Mouse (Mus musculus) granulocyte monocyte progenitor cell, adult 5-6 weeks (primary cell): ENCODE data around the gene Arhgap9. TPM values are rescaled to one million over a fixed set of nuclear protein-coding genes. Genes with fewer than 3 reads are reported as not detected.

Source experiments
- total RNA-seq, 2 experiments: library from RNA; stranded (forward) in 1 of 2; stranded (reverse) in 1 of 2; fragments of 200-712, 200-1000 nt in 1 of 2; fragments of >200 nt in 1 of 2; fragmentation: Nextera tagmentation in 1 of 2; gene quantifications; 2 replicates each; pipeline ENCODE4 v1.2.3; 2014 to 2017

Arhgap9 gene
- total RNA-seq, 2 experiments from 2014 or later = 51.8 to 53.1 TPM

Other genes with a start within 250 kb of the Arhgap9 start
- 26.3 and 27.2 TPM in 2 replicates for gene Agap2, start 246.7 kb upstream of the Arhgap9 start, total RNA-seq (2014; fragmentation: Nextera tagmentation)
- gene Agap2, start 246.7 kb upstream of the Arhgap9 start, total RNA-seq (2017) = 18.8 and 34.4 TPM in 2 replicates
- gene Os9, start 200.8 kb upstream of the Arhgap9 start, total RNA-seq (2014; fragmentation: Nextera tagmentation) = 73.3 and 80.0 TPM in 2 replicates
- 202 and 218 TPM in 2 replicates for gene Os9, start 200.8 kb upstream of the Arhgap9 start, total RNA-seq (2017)
- 288 and 308 TPM in 2 replicates for gene B4galnt1, start 156.7 kb upstream of the Arhgap9 start, total RNA-seq (2014; fragmentation: Nextera tagmentation)
- 141 and 161 TPM in 2 replicates for gene B4galnt1, start 156.7 kb upstream of the Arhgap9 start, total RNA-seq (2017)
- gene Slc26a10, start 141.3 kb upstream of the Arhgap9 start, total RNA-seq (2014; fragmentation: Nextera tagmentation) = 0.15 TPM in 1 of 2 replicates, not detected in the other
- gene Slc26a10, start 141.3 kb upstream of the Arhgap9 start, total RNA-seq (2017) = 0.26 and 0.88 TPM in 2 replicates
- 3.2 TPM in 1 of 2 replicates, not detected in the other for gene Arhgef25, start 131.9 kb upstream of the Arhgap9 start, total RNA-seq (2014; fragmentation: Nextera tagmentation)
- 0.15 and 0.95 TPM in 2 replicates for gene Arhgef25, start 131.9 kb upstream of the Arhgap9 start, total RNA-seq (2017)
- gene Dtx3, start 126.2 kb upstream of the Arhgap9 start, total RNA-seq (2014; fragmentation: Nextera tagmentation) = 51.9 and 54.4 TPM in 2 replicates
- gene Dtx3, start 126.2 kb upstream of the Arhgap9 start, total RNA-seq (2017) = 17.9 and 19.9 TPM in 2 replicates
- gene Pip4k2c, start 110.4 kb upstream of the Arhgap9 start, total RNA-seq (2014; fragmentation: Nextera tagmentation) = 12.1 and 13.6 TPM in 2 replicates
- 7.6 and 13.8 TPM in 2 replicates for gene Pip4k2c, start 110.4 kb upstream of the Arhgap9 start, total RNA-seq (2017)
- gene Kif5a, start 58.6 kb upstream of the Arhgap9 start, total RNA-seq (2014; fragmentation: Nextera tagmentation) = 1.4 TPM in 1 of 2 replicates, not detected in the other
- gene Kif5a, start 58.6 kb upstream of the Arhgap9 start, total RNA-seq (2017) = 0.30 and 0.31 TPM in 2 replicates
- 62.3 and 72.1 TPM in 2 replicates for gene Dctn2, start 55.6 kb upstream of the Arhgap9 start, total RNA-seq (2014; fragmentation: Nextera tagmentation)
- gene Dctn2, start 55.6 kb upstream of the Arhgap9 start, total RNA-seq (2017) = 80.4 and 83.9 TPM in 2 replicates
- 53.3 and 72.1 TPM in 2 replicates for gene Mbd6, start 32.9 kb upstream of the Arhgap9 start, total RNA-seq (2014; fragmentation: Nextera tagmentation)
- 4.1 TPM in 2 replicates for gene Mbd6, start 32.9 kb upstream of the Arhgap9 start, total RNA-seq (2017)
- gene Mars, start 10.2 kb upstream of the Arhgap9 start, total RNA-seq (2014; fragmentation: Nextera tagmentation) = 63.0 and 105 TPM in 2 replicates
- 193 and 221 TPM in 2 replicates for gene Mars, start 10.2 kb upstream of the Arhgap9 start, total RNA-seq (2017)
- not detected in 2 replicates for gene Gli1, start 20.0 kb downstream of the Arhgap9 start, total RNA-seq (2014; fragmentation: Nextera tagmentation)
- not detected in 2 replicates for gene Gli1, start 20.0 kb downstream of the Arhgap9 start, total RNA-seq (2017)
- gene Inhbe, start 32.4 kb downstream of the Arhgap9 start, total RNA-seq (2014; fragmentation: Nextera tagmentation) = not detected in 2 replicates
- not detected in 2 replicates for gene Inhbe, start 32.4 kb downstream of the Arhgap9 start, total RNA-seq (2017)
- gene Inhbc, start 48.5 kb downstream of the Arhgap9 start, total RNA-seq (2014; fragmentation: Nextera tagmentation) = not detected in 2 replicates
- not detected in 2 replicates for gene Inhbc, start 48.5 kb downstream of the Arhgap9 start, total RNA-seq (2017)
- gene R3hdm2, start 58.4 kb downstream of the Arhgap9 start, total RNA-seq (2014; fragmentation: Nextera tagmentation) = 50.6 and 56.7 TPM in 2 replicates
- 25.1 and 44.5 TPM in 2 replicates for gene R3hdm2, start 58.4 kb downstream of the Arhgap9 start, total RNA-seq (2017)
- gene Stac3, start 179.7 kb downstream of the Arhgap9 start, total RNA-seq (2014; fragmentation: Nextera tagmentation) = 0.90 TPM in 1 of 2 replicates, not detected in the other
- gene Stac3, start 179.7 kb downstream of the Arhgap9 start, total RNA-seq (2017) = 0.13 and 0.26 TPM in 2 replicates
- gene Ndufa4l2, start 193.0 kb downstream of the Arhgap9 start, total RNA-seq (2014; fragmentation: Nextera tagmentation) = 1.2 TPM in 1 of 2 replicates, not detected in the other
- not detected in 2 replicates for gene Ndufa4l2, start 193.0 kb downstream of the Arhgap9 start, total RNA-seq (2017)
- gene Shmt2, start 200.5 kb downstream of the Arhgap9 start, total RNA-seq (2014; fragmentation: Nextera tagmentation) = 126 and 187 TPM in 2 replicates
- gene Shmt2, start 200.5 kb downstream of the Arhgap9 start, total RNA-seq (2017) = 102 and 103 TPM in 2 replicates
- not detected in 2 replicates for gene Nxph4, start 212.6 kb downstream of the Arhgap9 start, total RNA-seq (2014; fragmentation: Nextera tagmentation)
- gene Nxph4, start 212.6 kb downstream of the Arhgap9 start, total RNA-seq (2017) = not detected in 2 replicates